Mouse (Mus musculus) R1 (cell line): ENCODE measurements at regions not wholly inside any gene's neighbourhood (a gene's known extent, or its start where the extent isn't known, plus 50 kb on each side); places are given as distances from the start of the nearest gene placed in this dataset.
A peak's percentile ranks its signal among the peaks of the same experiment; 100 is the strongest.

Source experiments
- DNase-seq: peaks from one replicate; pipeline ENCODE4 v3.0.0-alpha.2; 2018; ENCODE audit warnings: low read depth, low spot score

DNA sequence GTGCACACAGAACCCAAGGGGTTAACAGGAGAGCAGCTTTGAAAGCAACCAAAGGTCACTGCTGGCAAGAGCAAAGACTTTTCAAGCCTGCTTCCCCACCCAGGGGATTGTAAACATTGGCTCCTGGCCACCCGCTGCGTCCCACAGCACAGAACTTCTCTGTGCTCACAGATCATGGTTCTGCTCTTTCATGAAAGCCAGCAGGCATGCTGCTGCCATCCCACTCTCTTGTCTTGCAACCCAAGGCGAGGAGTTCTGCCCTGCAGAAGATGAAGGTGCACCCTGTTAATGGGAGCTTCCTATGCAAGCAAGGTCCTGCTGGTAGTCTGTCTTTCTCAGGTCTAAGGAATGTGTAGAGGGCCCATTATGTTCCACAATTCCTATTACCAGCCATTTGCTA is 95.8 kb downstream of the AU018091 start:
- DNase-seq: peak; percentile 78
